Mouse (Mus musculus): ENCODE measurements around the gene Smyd3.

Smyd3 gene

GRCm38 (mm10) chr1:179120217-179120966 lies 397.4 kb downstream of the Smyd3 start:
- in situ Hi-C loops (cut with MboI, MseI) = no loop called here

- in situ Hi-C loops (cut with MboI, MseI) = no loop called here
Observed at GRCm38 (mm10) chr1:179118673-179119072, 399.2 kb downstream of the Smyd3 start.

- in situ Hi-C loops (cut with MboI, MseI) = no loop called here
Observed at GRCm38 (mm10) chr1:179116729-179117663, 400.8 kb downstream of the Smyd3 start.

GRCm38 (mm10) chr1:179114833-179115495 lies 402.9 kb downstream of the Smyd3 start:
- in situ Hi-C loops (cut with MboI, MseI) = no loop called here

- in situ Hi-C loops (cut with MboI, MseI) = no loop called here
Observed at GRCm38 (mm10) chr1:179114385-179114784, 403.5 kb downstream of the Smyd3 start.

GRCm38 (mm10) chr1:179108759-179109158 lies 409.1 kb downstream of the Smyd3 start:
- in situ Hi-C loops (cut with MboI, MseI) = no loop called here

GRCm38 (mm10) chr1:179107761-179108694 lies 409.8 kb downstream of the Smyd3 start:
- in situ Hi-C loops (cut with MboI, MseI) = no loop called here

GRCm38 (mm10) chr1:179107211-179107610 lies 410.6 kb downstream of the Smyd3 start:
- in situ Hi-C loops (cut with MboI, MseI) = no loop called here

GRCm38 (mm10) chr1:179106702-179107145 lies 411.1 kb downstream of the Smyd3 start:
- in situ Hi-C loops (cut with MboI, MseI) = no loop called here

- in situ Hi-C loops (cut with MboI, MseI) = no loop called here
Observed at GRCm38 (mm10) chr1:179106103-179106701, 411.6 kb downstream of the Smyd3 start.

- in situ Hi-C loops (cut with MboI, MseI) = no loop called here
Observed at GRCm38 (mm10) chr1:179104447-179104846, 413.4 kb downstream of the Smyd3 start.

GRCm38 (mm10) chr1:179096993-179097392 lies 420.8 kb downstream of the Smyd3 start:
- in situ Hi-C loops (cut with MboI, MseI) = no loop called here

GRCm38 (mm10) chr1:179096323-179096722 lies 421.5 kb downstream of the Smyd3 start:
- in situ Hi-C loops (cut with MboI, MseI) = no loop called here

- in situ Hi-C loops (cut with MboI, MseI) = no loop called here
Observed at GRCm38 (mm10) chr1:179089174-179089573, 428.7 kb downstream of the Smyd3 start.

GRCm38 (mm10) chr1:179087033-179087998 lies 430.5 kb downstream of the Smyd3 start:
- in situ Hi-C loops (cut with MboI, MseI) = no loop called here

- in situ Hi-C loops (cut with MboI, MseI) = no loop called here
Observed at GRCm38 (mm10) chr1:179086208-179086607, 431.6 kb downstream of the Smyd3 start.

- in situ Hi-C loops (cut with MboI, MseI) = no loop called here
Observed at GRCm38 (mm10) chr1:179083098-179083497, 434.7 kb downstream of the Smyd3 start.

- in situ Hi-C loops (cut with MboI, MseI) = no loop called here
Observed at GRCm38 (mm10) chr1:179073846-179074245, 444.0 kb downstream of the Smyd3 start.

GRCm38 (mm10) chr1:179072935-179073654 lies 444.7 kb downstream of the Smyd3 start:
- in situ Hi-C loops (cut with MboI, MseI) = no loop called here

Measured in T-helper 1 cell (primary cell).